Mouse (Mus musculus) T-helper 17 cell (primary cell): ENCODE measurements at regions not wholly inside any gene's neighbourhood (a gene's known extent, or its start where the extent isn't known, plus 50 kb on each side); places are given as distances from the start of the nearest gene placed in this dataset.

ENCODE experiments used
- in situ Hi-C, 2 experiments: fragments of 300-600 bp; cut with MboI, MseI; formaldehyde crosslinking; loops; 1 replicate in 1 of 2; 2 replicates in 1 of 2; pipeline ENCODE4 v1.15.1; 2025; ENCODE audit warnings: high pct_unique_total_duplicates in 2 of 2

DNA sequence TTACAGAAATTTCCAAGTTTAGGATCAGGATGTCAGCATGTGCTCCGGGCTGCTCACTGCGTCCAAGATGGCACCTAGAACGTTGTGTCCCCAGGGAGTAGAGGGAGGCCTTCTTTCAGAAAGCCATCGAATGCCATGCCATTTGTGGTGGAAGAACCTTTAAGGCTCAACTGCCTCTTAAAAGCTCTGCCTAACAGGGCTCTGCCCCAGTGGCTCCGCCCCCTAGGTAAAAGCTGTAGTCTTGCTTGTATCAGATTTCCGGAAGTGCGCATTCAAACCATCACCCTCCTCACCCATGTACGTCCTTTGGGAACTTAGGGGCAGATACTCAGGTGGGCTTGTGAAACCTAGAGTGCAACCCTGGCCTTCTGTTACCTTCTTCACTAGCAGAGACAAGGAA is 54.0 kb upstream of the Psmd7 start:
- in situ Hi-C loops: no loop called here

DNA sequence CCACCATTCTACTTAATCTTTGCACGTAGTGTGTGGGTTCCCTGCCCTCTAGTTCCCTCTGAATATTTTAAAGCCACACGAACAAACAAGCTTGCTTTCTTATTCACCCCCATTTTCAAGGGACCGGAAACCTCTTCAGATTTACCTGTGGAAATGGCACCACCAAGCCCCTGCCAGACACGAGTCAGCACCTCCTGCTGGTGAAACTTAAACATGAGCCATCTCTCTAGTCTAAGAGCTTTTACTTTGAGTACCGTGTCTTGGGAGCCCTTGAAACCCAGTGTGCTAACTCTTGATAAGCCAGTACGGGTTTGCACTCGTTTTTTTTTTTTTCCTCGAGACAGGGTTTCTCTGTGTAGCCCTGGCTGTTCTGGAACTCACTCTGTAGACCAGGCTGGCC is 59.7 kb upstream of the Psmd7 start:
- in situ Hi-C loops: no loop called here

DNA sequence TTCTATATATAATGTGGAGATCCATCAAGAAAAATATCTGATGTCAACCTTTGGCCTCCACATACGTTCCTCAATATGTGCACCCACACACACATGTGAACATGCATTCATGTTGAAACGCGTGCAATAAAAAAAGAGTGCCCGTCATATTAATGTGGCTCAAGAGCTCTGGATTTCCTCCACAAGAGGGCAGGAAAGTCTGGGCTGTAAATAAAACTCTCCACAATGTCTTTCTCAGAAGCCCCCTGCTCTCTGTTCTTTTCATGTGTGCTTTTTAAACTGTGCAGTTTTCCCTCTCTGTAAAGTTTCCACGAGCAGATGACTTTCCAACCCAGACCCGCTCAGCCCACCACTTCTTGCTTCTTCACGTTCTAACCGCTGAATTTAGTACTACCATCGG is 62.0 kb upstream of the Psmd7 start:
- in situ Hi-C loops: no loop called here

DNA sequence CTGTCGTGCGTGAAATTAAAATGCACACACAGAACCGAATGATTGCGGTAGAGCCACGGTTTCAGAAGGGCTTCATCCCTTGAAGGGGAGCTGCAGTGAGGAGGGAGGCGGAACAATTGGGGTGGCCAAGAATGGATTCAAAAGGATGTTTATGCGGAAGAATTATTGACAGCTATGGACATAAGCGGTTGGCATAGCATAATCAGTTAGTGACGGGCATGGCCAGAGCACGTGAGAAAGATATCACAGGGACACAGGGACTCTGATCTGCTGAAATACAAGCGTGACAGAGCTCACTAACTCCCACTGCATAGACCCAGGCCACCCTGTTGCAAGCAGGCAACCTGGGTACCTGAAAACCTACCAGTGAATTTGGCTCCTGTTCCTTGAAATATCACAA is 63.2 kb upstream of the Psmd7 start:
- in situ Hi-C loops: no loop called here

DNA sequence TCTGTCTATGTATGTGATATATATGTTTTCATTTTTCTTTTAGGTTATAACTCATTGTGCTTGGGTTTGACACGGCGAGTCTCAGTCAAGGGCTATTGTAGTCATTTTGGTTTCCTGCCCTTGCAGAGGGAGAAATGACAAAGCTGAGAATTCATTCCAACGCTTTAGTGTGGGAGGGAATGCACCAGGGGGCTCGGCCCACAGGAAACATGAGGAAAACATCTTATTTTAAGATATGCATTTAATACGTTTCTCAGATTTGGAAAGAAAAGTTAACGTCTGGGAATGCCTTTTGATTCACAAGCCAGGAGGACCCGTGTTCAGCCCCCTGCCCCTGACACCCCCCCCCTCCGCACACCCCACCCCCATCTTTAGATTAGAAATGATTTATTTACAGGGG is 64.0 kb upstream of the Psmd7 start:
- in situ Hi-C loops: no loop called here

DNA sequence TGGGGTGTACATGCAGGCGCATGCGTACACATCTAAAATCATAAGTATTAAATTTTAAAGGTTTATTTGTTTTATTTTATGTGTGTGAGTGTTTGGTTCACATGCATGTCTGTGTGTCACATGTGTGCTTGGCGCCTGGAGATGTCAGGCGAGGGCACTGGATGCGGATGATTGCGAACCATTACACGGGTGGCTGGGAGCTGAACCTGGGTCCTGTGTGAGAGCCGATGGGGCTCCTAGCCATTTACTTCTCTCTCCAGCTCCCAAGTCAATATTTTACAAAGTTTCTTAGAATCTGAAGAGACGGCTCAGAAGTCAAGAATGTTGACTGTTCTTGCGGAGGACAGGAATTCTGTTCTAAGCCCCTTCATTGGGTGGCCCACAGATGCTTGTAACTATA is 65.4 kb upstream of the Psmd7 start:
- in situ Hi-C loops: no loop called here

DNA sequence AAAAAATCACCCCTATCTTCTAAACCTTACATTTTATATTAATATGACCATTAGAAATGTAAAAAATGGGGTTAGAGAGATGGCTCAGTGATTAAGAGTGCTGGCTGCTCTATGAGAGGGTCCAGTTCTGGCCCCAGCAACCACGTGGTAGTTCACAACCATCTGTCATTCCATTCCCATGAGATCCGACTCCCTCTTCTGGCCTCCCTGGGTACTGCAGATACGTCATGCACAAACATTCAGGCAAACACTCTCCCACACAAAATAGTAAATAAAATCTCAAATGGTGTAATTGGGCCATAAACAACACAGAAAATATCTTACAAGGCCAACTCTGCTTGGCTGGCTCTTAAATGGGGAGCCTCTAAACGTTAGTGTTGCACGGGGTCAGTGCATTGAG is 68.4 kb upstream of the Psmd7 start:
- in situ Hi-C loops: no loop called here

DNA sequence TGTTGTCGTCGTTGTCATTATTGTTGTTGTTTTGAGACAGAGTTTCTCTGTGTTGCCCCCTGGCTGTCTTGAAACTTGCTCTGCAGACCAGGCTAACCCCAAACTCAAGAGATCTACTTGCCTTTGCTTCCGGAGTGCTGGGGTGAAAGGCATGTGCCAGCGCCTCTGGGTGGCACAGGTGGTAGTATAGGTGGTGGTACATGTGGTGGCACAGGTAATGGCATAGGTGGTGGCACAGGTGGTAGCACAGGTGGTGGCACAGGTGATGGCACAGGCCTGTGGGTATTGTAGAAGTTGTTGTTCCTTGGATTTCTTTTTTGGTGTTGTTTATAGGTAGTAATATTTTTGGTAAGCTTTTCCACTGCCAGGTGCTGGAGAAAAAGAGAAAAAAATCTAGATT is 69.5 kb upstream of the Psmd7 start:
- in situ Hi-C loops: no loop called here

DNA sequence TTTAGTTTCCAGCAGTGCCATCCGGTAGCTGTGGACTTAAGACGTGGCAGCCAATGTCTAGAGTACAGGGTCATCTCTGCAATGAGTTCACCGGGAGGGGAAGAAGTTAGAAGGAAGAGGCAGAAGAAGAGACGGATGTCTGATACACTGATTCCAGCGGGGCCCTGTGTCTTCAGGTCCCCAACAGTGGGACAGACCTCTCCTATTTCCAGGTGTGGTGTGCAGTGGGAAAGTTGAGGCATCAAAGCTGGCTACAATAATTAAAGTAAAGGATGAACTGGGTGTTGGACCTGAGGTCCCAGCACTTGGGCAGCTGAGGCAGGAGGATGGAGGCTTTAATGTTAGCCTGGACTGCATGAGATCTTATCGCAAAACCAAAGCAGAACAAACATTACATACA is 70.1 kb upstream of the Psmd7 start:
- in situ Hi-C loops: no loop called here

DNA sequence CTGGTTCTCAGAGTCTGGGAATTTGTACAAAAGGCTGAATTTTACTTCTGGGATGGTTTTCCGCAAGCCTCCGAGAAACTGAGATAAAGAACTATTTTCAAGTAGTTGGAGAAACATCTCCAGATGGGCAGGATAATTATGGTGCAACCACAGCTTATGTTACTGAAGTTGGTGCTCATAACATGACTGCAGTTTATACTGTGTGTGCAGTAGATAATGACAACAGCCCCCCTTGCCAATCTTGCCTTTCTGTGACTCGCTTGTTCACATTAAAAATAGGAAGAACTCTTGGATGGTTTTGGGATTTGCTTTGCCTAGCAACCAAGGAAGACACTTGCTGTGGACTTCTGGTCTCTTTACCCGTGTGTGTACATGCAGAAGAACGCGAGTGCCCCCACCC is 72.4 kb upstream of the Psmd7 start:
- in situ Hi-C loops: no loop called here

DNA sequence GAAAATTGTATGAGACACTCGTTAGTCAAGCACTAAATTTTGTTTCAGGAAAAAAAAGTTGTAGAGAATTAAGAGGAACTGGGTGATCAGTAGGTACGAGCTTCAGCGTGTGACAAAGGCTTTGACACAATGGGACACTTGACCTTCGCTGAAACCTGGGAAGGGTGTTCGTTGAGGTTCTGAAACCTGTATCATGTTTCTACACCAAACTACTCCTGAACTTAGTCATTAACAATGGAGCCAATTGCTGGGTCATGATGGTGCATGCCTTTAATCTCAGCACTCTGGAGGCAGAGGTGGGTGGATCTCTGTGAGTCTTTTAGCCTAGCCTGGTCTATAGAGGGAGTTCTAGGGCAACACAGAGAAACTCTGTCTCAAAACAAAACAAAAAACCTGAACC is 81.3 kb upstream of the Psmd7 start:
- in situ Hi-C loops: no loop called here

DNA sequence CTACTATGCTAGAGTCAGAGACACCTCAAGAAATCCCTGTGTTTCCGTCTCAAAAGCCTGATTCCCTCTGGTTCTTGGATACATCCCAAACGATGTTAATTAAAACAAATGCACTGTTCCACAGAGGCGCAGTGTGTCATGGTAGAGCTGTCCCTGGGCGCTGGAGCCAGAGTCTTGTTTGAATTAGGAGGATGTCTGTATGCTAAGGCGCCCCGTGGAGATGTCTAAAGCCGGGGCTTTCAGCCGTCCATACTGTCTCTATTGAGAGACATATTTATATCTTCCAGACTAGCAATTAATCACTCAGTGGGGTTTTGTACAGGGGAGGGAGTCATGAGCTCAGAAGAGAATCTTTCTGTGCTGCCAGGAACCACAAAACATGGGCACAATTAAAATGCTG is 83.2 kb upstream of the Psmd7 start:
- in situ Hi-C loops: no loop called here

DNA sequence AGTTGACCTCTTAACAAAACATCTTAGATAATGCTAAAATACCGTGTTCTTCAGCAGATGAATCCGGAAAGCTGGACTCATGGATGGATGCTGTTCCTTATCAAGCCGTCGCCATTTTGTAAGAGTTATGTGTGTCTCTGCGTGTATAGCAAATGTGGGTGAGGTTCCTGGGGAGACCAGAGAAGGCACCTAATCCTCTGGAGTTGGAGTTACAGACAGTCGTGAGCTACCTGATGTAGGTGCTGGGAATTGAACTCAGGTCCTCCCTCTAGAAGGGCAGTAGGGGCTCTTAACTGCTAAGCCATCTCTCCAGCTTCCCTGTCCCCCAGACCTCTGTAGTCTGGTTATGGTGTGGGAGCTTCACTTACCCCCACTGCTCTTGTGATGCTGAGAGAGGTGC is 84.4 kb upstream of the Psmd7 start:
- in situ Hi-C loops: no loop called here

DNA sequence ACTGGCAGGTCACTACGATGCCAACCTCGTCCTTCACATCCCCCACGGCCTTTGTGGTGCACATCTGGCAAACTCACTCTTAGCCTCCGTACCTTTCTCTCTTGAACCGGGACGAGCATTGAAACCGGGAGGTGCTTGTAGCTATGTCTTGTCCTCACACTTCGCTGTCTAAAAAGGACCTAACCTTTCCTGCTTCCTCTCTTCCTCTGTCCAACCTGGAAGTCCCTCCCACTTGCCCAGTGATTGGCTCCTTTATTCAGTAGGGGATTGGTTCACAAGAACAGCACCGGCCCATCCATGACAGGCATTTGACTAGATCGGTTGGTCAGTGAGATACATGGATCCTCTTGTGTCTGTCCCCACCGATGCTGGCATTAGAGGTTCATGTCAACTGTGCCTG is 93.8 kb upstream of the Psmd7 start:
- in situ Hi-C loops: no loop called here

DNA sequence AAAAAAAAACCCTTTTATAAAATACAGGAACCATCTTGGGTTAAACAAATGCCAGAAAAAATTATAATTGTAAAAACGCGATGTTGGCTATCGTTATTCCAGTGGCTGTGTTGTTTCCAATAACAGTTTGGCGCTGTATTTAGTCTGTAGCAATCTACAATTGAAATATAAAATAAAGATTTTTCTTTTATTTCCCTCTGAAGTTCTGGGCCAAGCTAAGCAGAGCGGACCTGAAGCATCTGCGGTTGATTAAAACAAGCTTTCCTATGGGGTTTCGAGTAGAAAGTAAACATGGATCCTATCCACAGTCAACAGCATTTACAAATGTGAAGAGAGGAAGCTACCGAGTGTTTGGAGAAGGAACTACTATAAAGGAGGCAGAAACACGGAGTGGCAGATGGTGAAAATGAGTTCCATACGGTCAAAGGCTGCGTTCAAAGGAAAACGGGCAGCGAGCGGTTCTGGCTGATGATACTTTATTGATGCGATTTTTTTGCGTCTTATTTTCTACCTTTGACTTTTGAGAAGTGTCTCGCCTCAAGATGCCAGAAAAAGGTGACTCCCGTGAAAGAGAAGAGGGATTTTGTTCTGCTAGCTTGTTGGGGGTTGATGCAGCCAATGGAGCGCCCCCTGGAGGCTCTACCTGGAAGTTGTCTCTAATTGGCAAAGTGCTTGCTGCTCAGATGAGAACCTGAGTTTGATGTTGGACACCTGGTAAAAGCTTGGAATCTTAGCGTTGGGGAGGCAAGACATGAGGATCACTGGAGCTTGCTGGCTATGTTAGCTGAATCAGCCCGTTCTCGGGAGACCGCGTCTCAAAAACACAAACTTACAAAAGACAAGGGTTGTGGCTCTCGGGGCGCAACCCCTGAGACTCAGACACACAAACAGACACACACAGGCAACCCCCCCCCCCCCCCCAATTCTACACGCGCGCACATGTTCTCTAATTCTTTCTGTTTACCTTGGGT is 96.7 kb upstream of the Psmd7 start:
- in situ Hi-C loops: no loop called here

DNA sequence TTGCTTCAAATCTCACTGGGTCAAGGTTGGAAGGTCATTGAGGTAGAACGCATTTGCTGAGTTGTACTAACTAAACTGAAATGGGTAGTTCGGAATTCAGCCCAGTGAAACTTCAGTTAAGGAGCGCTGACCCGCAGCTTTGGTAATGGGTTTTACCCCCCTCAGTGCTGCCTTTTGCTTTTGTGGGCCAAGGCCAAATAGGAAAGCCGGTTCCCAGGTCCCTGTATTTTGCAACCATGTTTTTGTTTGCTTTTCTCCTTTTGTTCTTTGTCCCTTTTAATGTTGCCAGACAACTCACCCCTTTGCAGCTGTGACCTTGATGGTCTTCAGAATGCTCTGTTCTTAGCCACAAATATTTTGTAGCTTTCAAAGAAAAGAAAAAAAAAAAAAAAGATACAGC is 98.7 kb upstream of the Psmd7 start:
- in situ Hi-C loops: no loop called here

DNA sequence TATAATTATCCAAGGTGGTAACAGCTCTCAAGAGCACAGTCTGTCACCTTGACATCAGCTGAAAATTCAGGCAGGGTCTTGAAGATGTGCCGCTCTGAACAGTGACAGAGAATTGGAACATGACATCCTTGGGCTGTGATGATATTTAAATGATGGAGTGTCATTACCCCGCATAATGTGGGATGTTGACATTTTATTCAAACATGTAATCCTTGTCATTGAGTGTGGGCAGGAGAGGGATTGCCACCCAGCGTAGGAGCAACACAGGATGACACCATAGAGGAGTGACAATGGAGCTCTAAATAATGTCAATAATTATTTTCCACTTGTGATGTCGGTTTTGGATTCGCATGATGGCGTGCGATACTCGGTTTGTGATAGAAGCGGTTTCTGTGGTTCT is 99.3 kb upstream of the Psmd7 start:
- in situ Hi-C loops: no loop called here

DNA sequence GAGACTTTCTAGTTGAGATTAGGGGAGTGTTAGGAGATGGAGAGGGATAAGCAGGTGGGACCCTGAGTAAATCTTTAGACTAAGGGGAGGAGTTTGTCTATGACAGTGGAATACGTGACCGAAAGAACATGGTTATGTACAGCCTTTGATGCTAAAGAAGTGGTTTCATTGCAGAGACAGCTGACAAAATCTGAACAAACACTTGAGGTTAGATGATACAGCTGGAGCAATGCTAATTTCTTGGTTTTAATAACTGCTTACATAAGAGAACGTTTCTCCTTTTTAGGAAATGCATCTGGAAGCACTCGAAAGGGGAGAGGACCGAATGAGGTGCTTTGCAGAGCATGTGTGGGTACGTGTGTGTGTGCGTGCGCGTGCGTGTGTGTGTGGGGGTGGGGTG is 100.8 kb upstream of the Psmd7 start:
- in situ Hi-C loops: no loop called here

DNA sequence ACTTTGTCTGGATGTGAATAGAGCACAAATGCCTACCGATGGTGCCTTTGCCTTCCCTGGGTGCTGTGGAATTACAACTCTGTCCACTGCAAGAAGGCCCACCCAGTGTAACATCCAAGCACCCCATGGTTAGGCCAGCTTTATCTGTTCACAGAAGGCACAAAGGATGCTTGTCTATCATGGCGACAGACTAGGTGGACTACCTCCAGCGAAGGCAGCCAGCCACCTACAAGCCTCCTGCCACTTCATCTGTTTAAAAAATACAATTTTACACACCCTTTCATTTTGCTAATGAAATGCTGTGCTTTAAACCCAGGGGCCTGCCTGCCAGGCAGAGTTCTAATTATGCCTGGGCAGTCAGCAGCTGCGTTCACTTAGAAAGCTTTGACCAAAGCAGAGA is 103.0 kb upstream of the Psmd7 start:
- in situ Hi-C loops: loop anchor here in 1 of 2 experiments (10.0 kb wide), 1 partner anchor 86 kb away; no protein-coding TSS in a partner anchor

DNA sequence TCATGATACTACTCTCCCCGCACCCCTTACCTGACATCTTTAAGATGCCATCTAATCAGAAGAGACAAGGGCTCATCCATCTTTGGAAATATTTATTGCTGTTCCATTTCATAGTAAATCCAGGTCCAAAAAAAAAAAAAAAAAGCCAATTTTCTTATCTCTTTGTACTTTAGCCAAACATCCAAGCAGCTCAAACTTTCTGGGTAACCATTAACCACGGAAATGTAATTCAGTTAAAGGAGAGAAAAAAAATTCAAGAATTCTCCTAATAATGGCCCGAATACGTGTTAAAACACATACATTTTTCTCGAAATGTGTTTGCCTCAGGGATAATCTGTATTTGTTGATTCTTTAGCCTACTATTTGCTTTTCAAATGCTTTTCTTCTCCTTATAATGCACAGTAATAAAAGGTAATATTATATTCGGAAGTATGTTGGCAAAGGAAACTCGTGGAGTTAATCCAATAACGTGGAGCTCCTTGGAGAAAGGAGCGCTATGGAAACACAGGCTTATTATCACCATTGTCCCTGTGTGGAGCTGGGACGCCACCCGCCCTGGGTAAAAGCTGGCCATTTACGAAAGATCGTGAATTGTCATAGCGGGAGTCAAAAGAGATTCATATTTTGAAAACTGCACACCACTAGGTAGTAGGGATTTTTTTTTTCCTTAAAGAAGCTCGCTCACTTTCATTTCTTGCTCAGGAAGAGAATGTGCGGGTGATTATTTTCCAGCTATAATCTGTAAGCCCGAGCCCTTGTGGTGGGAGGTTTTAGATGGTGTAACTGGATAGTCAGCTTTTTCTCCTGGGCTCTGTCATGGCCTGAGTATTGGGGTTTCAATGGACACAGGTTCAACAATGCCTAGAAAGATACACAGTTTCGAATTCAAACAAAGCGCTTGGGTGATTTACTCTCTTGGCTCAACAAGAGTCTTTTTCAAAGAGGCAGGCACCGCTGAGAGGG is 108.4 kb upstream of the Psmd7 start:
- in situ Hi-C loops: loop anchor here in 1 of 2 experiments (10.0 kb wide), 1 partner anchor 92 kb away; no protein-coding TSS in a partner anchor

DNA sequence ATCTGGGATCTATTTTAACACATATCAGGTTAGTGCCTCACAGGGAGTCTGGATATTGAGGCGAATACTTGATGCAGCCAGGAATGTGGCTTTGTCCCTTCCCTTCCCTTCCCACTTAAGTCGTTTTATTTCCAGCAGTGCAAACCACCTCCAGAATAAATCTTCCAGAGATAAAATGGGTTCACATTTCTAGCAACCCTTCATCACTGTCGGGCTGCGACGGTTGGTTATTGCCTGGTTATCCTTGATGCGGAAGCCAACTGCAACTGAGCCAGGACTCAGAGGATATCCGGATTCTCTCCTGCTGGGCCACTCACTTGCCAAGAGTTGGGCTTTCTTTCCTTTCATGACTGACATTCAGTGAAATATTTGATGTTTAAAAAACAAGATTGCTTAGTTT is 111.0 kb upstream of the Psmd7 start:
- in situ Hi-C loops: loop anchor here in 1 of 2 experiments (10.0 kb wide), 1 partner anchor 95 kb away; no protein-coding TSS in a partner anchor

DNA sequence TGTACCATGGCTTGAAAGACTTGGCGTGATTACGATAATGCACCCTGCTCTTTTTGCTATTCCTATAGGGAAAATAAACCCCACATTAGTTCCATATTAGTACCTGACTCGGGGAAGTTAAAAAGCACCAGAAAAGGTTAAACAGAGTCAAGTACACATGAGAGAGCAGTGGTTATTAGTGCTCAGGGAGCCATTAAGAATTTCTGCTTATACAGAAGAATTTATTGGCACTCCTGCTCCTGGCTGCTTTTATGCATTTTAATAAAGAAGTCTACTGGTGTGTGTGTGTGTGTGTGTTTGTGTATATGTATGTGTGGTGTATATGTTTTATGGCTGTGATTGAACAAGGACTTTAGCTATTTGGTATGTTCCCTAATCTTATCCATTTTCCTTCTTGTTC is 111.5 kb upstream of the Psmd7 start:
- in situ Hi-C loops: loop anchor here in 1 of 2 experiments (10.0 kb wide), 1 partner anchor 95 kb away; no protein-coding TSS in a partner anchor
